Mouse (Mus musculus): Measurements from ENCODE around the gene Akt1.

DNA sequence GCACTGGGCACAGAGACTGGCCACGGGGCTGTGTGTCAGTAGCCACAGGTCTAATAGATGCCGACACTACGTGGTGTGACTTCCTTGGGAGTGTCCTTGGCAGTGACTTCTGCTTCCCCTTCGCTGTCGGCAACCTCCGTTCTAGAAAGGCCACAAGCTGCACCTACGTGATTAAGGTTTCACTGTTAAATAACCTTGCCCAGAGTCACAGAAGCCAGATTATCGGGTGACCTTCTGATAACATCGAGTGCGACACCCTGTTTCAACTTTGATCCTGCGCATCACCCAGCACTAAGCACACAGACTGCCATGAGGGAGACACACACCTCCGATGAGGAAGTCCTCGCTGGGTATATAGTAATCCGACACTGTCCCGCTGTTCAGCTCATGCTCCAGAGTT, 13.8 kb upstream of the Akt1 start:
- no peak for TF ChIP-seq CTCF (IDR thresholded peaks at IDR 0.05; ENCODE audit: low read depth, low read length)
- TF ChIP-seq EP300 (IDR thresholded peaks at IDR 0.05; ENCODE audit: insufficient read depth, low read depth, low read length) = no peak
- TF ChIP-seq POLR2A (IDR thresholded peaks at IDR 0.05; ENCODE audit: insufficient read depth, low read length) = no peak

Data from ES-Bruce4 (cell line).